Mouse (Mus musculus): ENCODE data around the gene Clk1. TPM values are rescaled to one million over a fixed set of nuclear protein-coding genes. Genes with fewer than 3 reads are reported as not detected.
A peak's percentile ranks its signal among the peaks of the same experiment; 100 is the strongest.

The Clk1 gene
- polyA plus RNA-seq, 2 experiments = 197 to 381 TPM

DNA sequence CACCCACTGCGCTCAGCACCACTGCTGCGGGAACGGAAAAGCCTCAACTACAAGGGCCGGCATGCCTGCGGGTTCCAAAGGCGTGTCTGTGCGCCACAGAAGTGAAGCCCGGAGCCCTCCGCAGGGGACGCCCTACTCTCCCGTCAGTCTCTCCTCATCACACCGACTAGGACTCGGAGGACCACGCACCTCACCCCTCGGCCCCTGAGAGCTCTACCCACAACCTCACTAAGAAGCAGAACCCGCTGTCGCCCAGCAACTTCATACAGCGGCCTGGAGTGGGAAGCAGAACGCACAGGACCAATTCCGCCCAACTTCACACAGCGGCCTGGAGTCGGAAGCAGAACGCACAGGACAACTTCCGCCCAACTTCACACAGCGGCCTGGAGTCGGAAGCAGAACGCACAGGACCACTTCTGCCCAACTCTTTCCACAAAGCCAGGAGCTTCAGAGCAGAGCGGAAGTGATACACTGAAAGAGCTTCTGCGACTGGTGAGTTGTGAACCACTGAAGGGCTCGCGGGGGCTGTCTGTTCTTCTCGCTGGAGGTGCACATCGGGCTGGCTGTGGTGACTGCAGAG is 21.4 kb upstream of the Clk1 start, which contains the start of the genes Nif3l1 and Ppil3:
Gene Nif3l1 (plus strand): TSS at position 9 of the 580 bp plus-strand sequence.
Gene Ppil3 (minus strand): TSS at position 344 of the 580 bp plus-strand sequence.
- DNase-seq (ENCODE audit: low spot score) (peak; percentile 90), ATAC-seq (ENCODE audit: low FRiP score, low read depth) (peak; percentile 98)
- H3K4me3 ChIP-seq (replicated peaks; ENCODE audit: low read length) = peak within 1 kb of the TSS; percentile 55
- H3K36me3 ChIP-seq (ENCODE audit: control insufficient read depth, insufficient read depth, low read length) = peaks cover 41% of the 10 kb centered on the region
- H3K27ac ChIP-seq (replicated peaks; ENCODE audit: low read depth, low read length) = peak within 1 kb of the TSS; percentile 79
- WGBS = under 1% methylated on average over 33 of the region's 33 CpGs
- TF ChIP-seq POLR2A (IDR thresholded peaks at IDR 0.05; ENCODE audit: borderline replicate concordance, extremely low read depth, insufficient read depth, insufficient read length) = peak; percentile 80; the same call in 1 of the 2 replicates
- no peaks in the 10 kb centered on the region for H3K9me3 ChIP-seq (ENCODE audit: control insufficient read depth, low read length)
- peaks cover 15% of the 10 kb centered on the region for H3K4me1 ChIP-seq (ENCODE audit: control insufficient read depth, insufficient read depth, low read length)
- peak within 1 kb of the TSS; percentile 81 for H3K9ac ChIP-seq (ENCODE audit: low read depth, low read length, severe bottlenecking)
- no peaks in the 10 kb centered on the region for H3K27me3 ChIP-seq (ENCODE audit: control insufficient read depth, insufficient read depth, low read length)
- peak within 1 kb of the TSS; percentile 63 for H3K4me2 ChIP-seq (replicated peaks; ENCODE audit: low read depth, low read length, severe bottlenecking)

DNA sequence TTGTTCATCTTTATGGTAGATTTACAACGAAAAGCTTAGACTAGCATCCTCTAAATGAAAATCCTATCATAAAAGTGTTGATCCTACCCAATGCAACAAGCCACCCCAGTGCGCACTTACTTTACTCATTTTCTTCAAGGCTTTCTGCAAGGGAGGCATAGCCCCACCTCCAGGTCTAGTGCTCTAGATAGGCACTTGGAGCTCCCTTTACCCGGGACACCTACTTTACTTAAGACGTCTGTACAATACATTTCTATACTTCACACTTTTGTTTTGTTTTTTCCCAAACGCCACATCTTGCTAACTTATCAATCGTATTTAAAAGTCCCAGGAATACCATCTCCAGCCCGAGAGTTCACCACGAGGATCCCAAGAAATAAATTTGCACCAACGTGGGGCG is 20.8 kb upstream of the Clk1 start:
- H3K4me3 ChIP-seq (replicated peaks; ENCODE audit: low read length) = peak overlapping the region; percentile 55
- H3K9ac ChIP-seq (ENCODE audit: low read depth, low read length, severe bottlenecking) = peak overlapping the region; percentile 81
- H3K27me3 ChIP-seq (ENCODE audit: control insufficient read depth, insufficient read depth, low read length) = no peaks in the 10 kb centered on the region
- H3K4me2 ChIP-seq (replicated peaks; ENCODE audit: low read depth, low read length, severe bottlenecking) = peak overlapping the region; percentile 63
- peaks cover 44% of the 10 kb centered on the region for H3K36me3 ChIP-seq (ENCODE audit: control insufficient read depth, insufficient read depth, low read length)
- H3K4me1 ChIP-seq (ENCODE audit: control insufficient read depth, insufficient read depth, low read length) = peaks cover 15% of the 10 kb centered on the region
- no peak for TF ChIP-seq POLR2A (IDR thresholded peaks at IDR 0.05; ENCODE audit: borderline replicate concordance, extremely low read depth, insufficient read depth, insufficient read length)
- peak overlapping the region; percentile 79 for H3K27ac ChIP-seq (replicated peaks; ENCODE audit: low read depth, low read length)
- ATAC-seq (ENCODE audit: low FRiP score, low read depth) (no peak), DNase-seq (ENCODE audit: low spot score) (no peak)
- 8% methylated on average over 10 of the region's 10 CpGs for WGBS
- H3K9me3 ChIP-seq (ENCODE audit: control insufficient read depth, low read length) = no peaks in the 10 kb centered on the region

DNA sequence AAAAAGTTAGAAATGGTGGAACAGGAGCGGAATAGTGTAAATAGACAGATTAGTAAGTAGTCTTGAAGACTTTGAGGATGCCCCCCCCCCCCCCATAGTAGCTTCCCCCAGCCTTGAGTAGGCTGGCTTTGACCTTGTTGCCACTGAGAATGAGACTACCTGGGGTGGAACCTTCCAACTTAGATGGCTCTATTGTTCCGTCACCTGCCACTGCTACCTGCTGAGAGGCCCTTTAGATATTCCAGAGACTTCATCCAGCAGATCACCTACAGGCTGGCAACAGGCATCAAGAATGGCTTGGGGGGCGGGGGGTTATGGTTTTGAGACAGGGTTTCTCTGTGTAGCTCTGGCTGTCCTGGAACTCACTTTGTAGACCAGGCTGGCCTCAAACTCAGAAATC is 685 bp upstream of the Clk1 start:
- Histone ChIP-seq H3K4me3 (replicated peaks; ENCODE audit: low read length) (no peak overlapping the region), H3K9ac (ENCODE audit: low read depth, low read length, severe bottlenecking) (no peak overlapping the region), H3K4me1 (ENCODE audit: control insufficient read depth, insufficient read depth, low read length) (peaks cover 18% of the 10 kb centered on the region), H3K36me3 (ENCODE audit: control insufficient read depth, insufficient read depth, low read length) (peaks cover 17% of the 10 kb centered on the region), H3K9me3 (ENCODE audit: control insufficient read depth, low read length) (no peaks in the 10 kb centered on the region), H3K27ac (replicated peaks; ENCODE audit: low read depth, low read length) (no peak overlapping the region), H3K27me3 (ENCODE audit: control insufficient read depth, insufficient read depth, low read length) (no peaks in the 10 kb centered on the region), H3K4me2 (replicated peaks; ENCODE audit: low read depth, low read length, severe bottlenecking) (no peak overlapping the region)
- WGBS = 96% methylated on average over 3 of the region's 3 CpGs
- DNase-seq (ENCODE audit: low spot score) = no peak
- TF ChIP-seq POLR2A (IDR thresholded peaks at IDR 0.05; ENCODE audit: borderline replicate concordance, extremely low read depth, insufficient read depth, insufficient read length) = no peak
- ATAC-seq (ENCODE audit: low FRiP score, low read depth) = no peak

DNA sequence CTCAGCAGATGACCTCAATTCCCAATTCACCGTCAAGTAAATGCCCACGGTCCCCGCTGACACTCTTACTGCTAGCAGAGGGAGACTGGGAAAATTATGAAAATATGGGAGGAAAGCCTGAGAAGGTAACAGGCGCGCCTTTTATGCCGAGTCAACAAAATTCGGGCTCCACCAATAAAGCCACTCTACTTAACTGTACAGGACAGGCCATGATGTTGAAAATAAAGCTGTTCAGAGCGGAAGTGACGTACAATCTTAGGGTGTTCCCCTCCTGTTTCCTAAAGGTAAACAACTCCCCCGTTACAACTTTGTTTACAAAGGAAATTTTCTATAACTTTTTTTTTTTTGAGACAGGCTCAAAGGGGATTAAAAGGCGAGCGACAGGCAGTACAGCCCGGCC is 987 bp downstream of the Clk1 start:
- Histone ChIP-seq H3K4me2 (replicated peaks; ENCODE audit: low read depth, low read length, severe bottlenecking) (peak overlapping the region; percentile 56), H3K27me3 (ENCODE audit: control insufficient read depth, insufficient read depth, low read length) (no peaks in the 10 kb centered on the region), H3K27ac (replicated peaks; ENCODE audit: low read depth, low read length) (peak overlapping the region; percentile 99; the same call in 1 of the 2 replicates), H3K9me3 (ENCODE audit: control insufficient read depth, low read length) (no peaks in the 10 kb centered on the region), H3K9ac (ENCODE audit: low read depth, low read length, severe bottlenecking) (peak overlapping the region; percentile 100), H3K4me1 (ENCODE audit: control insufficient read depth, insufficient read depth, low read length) (peaks cover 18% of the 10 kb centered on the region), H3K36me3 (ENCODE audit: control insufficient read depth, insufficient read depth, low read length) (peaks cover 33% of the 10 kb centered on the region), H3K4me3 (replicated peaks; ENCODE audit: low read length) (peak overlapping the region; percentile 97)
- ATAC-seq (ENCODE audit: low FRiP score, low read depth) (peak; percentile 48; the same call in 1 of the 2 replicates), DNase-seq (ENCODE audit: low spot score) (peak; percentile 77)
- no peak for TF ChIP-seq POLR2A (IDR thresholded peaks at IDR 0.05; ENCODE audit: borderline replicate concordance, extremely low read depth, insufficient read depth, insufficient read length)
- WGBS = 8% methylated on average over 13 of the region's 13 CpGs

DNA sequence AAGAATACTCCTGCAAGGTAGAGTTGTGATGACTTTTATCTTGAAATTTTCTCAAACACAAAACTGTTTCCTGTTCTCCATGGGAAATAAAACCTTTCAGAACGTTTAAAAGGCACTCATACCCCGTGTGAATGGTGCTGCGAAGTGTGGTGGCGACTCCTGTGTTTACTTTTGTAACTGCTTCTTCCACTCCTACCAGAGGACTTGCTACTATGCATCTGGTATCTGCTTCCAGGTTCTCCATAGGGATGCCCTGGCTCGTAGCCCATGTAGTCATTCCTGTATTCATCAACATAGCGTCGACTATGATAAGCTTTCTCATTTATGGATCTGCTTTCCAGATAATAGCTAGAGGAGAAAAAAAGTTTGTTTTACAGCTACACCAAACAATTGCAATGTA is 2.9 kb downstream of the Clk1 start:
- no peaks in the 10 kb centered on the region for H3K27me3 ChIP-seq (ENCODE audit: control insufficient read depth, insufficient read depth, low read length)
- WGBS = 70% methylated on average over 7 of the region's 7 CpGs
- no peak for DNase-seq (ENCODE audit: low spot score)
- TF ChIP-seq POLR2A (IDR thresholded peaks at IDR 0.05; ENCODE audit: borderline replicate concordance, extremely low read depth, insufficient read depth, insufficient read length) = no peak
- H3K4me1 ChIP-seq (ENCODE audit: control insufficient read depth, insufficient read depth, low read length) = peaks cover 18% of the 10 kb centered on the region
- H3K4me2 ChIP-seq (replicated peaks; ENCODE audit: low read depth, low read length, severe bottlenecking) = 0 out of 2 replicates have a peak overlapping the region, but pooled peaks have one; percentile 7
- H3K4me3 ChIP-seq (replicated peaks; ENCODE audit: low read length) = 0 out of 2 replicates have a peak overlapping the region, but pooled peaks have one; percentile 10
- H3K9me3 ChIP-seq (ENCODE audit: control insufficient read depth, low read length) = no peaks in the 10 kb centered on the region
- H3K27ac ChIP-seq (replicated peaks; ENCODE audit: low read depth, low read length) = no peak overlapping the region
- peaks cover 51% of the 10 kb centered on the region for H3K36me3 ChIP-seq (ENCODE audit: control insufficient read depth, insufficient read depth, low read length)
- H3K9ac ChIP-seq (ENCODE audit: low read depth, low read length, severe bottlenecking) = no peak overlapping the region
- no peak for ATAC-seq (ENCODE audit: low FRiP score, low read depth)
